Mouse (Mus musculus): Measurements from ENCODE around the gene Srgap3. TPM values are rescaled to one million over a fixed set of nuclear protein-coding genes. Genes with fewer than 3 reads are reported as not detected.

The Srgap3 gene
- polyA plus RNA-seq, 1 experiment, result 19.6 TPM

GRCm38 (mm10) chr6:112920619-112921195 lies 26.4 kb downstream of the Srgap3 start:
- no peak overlapping the region for H3K4me3 ChIP-seq (ENCODE audit: insufficient read depth, low read length)
- H3K27ac ChIP-seq (ENCODE audit: insufficient read depth, low read length), result no peak overlapping the region
- TF ChIP-seq POLR2A (IDR thresholded peaks at IDR 0.05; ENCODE audit: low read depth, low read length), result no peak
- no peak for TF ChIP-seq CTCF (IDR thresholded peaks at IDR 0.05; ENCODE audit: borderline replicate concordance, insufficient read depth, low read length)

DNA sequence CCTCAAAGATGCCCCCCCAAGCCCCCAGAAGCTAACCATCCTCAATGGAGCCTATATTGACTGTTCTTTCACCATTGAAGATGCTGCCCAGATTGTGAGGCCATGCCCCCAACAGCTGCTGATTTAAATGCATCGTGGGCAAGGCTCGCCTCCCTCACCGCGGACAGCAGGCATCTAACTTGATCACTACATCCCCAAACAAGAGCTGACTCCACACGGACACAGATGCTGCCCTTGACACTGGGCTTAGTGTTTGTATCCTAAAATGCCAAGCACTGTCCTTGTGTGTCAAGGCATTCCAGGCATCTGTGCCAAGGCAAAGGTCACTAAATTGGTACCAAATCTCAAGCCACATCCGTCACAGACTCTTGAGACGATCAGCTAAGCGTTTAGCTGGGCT lies 29.3 kb downstream of the Srgap3 start:
- 0 out of 2 replicates have a peak, but pooled peaks cover 3% of the 10 kb centered on the region for H3K4me1 ChIP-seq (ENCODE audit: control insufficient read depth, insufficient read depth, low read length)
- TF ChIP-seq CTCF (IDR thresholded peaks at IDR 0.05; ENCODE audit: borderline replicate concordance, insufficient read depth, low read length) (no peak), POLR2A (IDR thresholded peaks at IDR 0.05; ENCODE audit: low read depth, low read length) (no peak)
- H3K27ac ChIP-seq (ENCODE audit: insufficient read depth, low read length), result no peak overlapping the region
- H3K4me3 ChIP-seq (ENCODE audit: insufficient read depth, low read length), result no peak overlapping the region

More at GRCm38 (mm10) chr6:112920619-112921195, 26.4 kb downstream of the Srgap3 start:
- peaks cover 13% of the 10 kb centered on the region for H3K4me1 ChIP-seq (ENCODE audit: control insufficient read depth, insufficient read depth, low read length)

DNA sequence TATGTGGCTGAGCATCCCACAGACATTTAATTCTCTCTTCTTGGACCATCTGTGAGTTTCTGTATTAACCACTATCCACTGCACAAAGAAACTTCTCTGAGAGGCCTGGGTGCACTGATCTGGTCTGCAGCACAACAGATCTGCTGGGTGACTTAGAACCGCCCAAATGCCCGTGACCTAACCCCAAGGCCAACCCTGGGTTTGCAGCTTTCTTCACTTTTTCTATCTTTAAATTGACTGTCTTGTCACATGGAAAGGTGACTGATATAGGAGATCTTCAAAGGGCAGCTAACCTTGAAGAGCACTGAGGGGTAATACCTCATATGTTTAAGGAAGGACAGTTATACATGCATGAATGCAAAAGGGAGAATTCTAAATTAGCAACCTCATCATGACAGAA lies 30.8 kb downstream of the Srgap3 start:
- H3K27ac ChIP-seq (ENCODE audit: insufficient read depth, low read length), result no peak overlapping the region
- H3K4me1 ChIP-seq (ENCODE audit: control insufficient read depth, insufficient read depth, low read length), result 0 out of 2 replicates have a peak, but pooled peaks cover 3% of the 10 kb centered on the region

GRCm38 (mm10) chr6:112912552-112912951 lies 34.5 kb downstream of the Srgap3 start:
- Histone ChIP-seq H3K27ac (ENCODE audit: insufficient read depth, low read length) (no peak overlapping the region), H3K4me3 (ENCODE audit: insufficient read depth, low read length) (no peak overlapping the region), H3K4me1 (ENCODE audit: control insufficient read depth, insufficient read depth, low read length) (peaks cover 8% of the 10 kb centered on the region; the same call in 1 of the 2 replicates)
- TF ChIP-seq POLR2A (IDR thresholded peaks at IDR 0.05; ENCODE audit: low read depth, low read length), result no peak
- no peak for TF ChIP-seq CTCF (IDR thresholded peaks at IDR 0.05; ENCODE audit: borderline replicate concordance, insufficient read depth, low read length)

More for the DNA sequence above, 30.8 kb downstream of the Srgap3 start:
- no peak for TF ChIP-seq POLR2A (IDR thresholded peaks at IDR 0.05; ENCODE audit: low read depth, low read length)
- no peak for TF ChIP-seq CTCF (IDR thresholded peaks at IDR 0.05; ENCODE audit: borderline replicate concordance, insufficient read depth, low read length)
- no peak overlapping the region for H3K4me3 ChIP-seq (ENCODE audit: insufficient read depth, low read length)

DNA sequence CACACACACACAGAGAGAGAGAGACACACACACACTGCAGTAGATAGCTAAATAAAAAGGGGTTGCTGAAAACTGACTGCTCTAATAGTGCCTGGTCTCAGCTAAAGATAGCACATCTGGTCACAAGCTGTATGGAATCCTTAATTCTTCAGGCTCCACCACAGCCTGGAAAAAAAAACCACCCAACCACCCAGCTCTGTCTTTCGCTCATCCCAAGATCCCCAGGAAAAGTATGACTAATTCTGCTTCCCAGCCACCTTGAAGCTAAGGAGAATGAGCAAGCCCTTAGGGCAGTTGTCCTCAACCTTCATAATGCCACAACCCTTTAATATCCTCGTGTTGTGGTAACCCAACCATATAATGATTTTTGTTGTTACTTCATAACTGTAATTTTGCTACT lies 37.4 kb downstream of the Srgap3 start:
- no peak overlapping the region for H3K27ac ChIP-seq (ENCODE audit: insufficient read depth, low read length)
- no peak for TF ChIP-seq POLR2A (IDR thresholded peaks at IDR 0.05; ENCODE audit: low read depth, low read length)
- no peak for TF ChIP-seq CTCF (IDR thresholded peaks at IDR 0.05; ENCODE audit: borderline replicate concordance, insufficient read depth, low read length)
- peaks cover 8% of the 10 kb centered on the region; the same call in 1 of the 2 replicates for H3K4me1 ChIP-seq (ENCODE audit: control insufficient read depth, insufficient read depth, low read length)
- H3K4me3 ChIP-seq (ENCODE audit: insufficient read depth, low read length), result no peak overlapping the region

GRCm38 (mm10) chr6:112907887-112908584 lies 39.0 kb downstream of the Srgap3 start:
- Histone ChIP-seq H3K4me1 (ENCODE audit: control insufficient read depth, insufficient read depth, low read length) (peaks cover 8% of the 10 kb centered on the region; the same call in 1 of the 2 replicates), H3K4me3 (ENCODE audit: insufficient read depth, low read length) (no peak overlapping the region), H3K27ac (ENCODE audit: insufficient read depth, low read length) (no peak overlapping the region)
- TF ChIP-seq CTCF (IDR thresholded peaks at IDR 0.05; ENCODE audit: borderline replicate concordance, insufficient read depth, low read length) (no peak), POLR2A (IDR thresholded peaks at IDR 0.05; ENCODE audit: low read depth, low read length) (no peak)

DNA sequence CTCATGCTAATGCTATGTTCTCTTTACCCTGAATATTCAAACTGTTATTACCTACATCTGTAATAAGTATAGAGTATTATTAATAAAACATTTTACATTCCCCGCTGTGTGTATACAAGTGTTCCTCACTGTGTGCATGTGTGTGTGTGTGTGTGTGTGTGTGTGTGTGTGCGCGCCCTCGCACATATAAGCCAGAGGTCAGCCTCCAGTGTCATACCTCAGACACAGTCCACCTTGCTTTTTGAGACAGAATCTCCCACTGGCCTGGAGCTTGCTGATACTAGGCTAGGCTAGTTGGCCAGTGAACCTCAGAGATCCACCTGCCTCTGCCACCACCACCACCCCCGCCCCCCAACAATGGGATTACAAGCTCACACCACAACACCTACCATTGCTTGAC lies 43.3 kb downstream of the Srgap3 start:
- Histone ChIP-seq H3K4me3 (ENCODE audit: insufficient read depth, low read length) (no peak overlapping the region), H3K27ac (ENCODE audit: insufficient read depth, low read length) (no peak overlapping the region), H3K4me1 (ENCODE audit: control insufficient read depth, insufficient read depth, low read length) (peaks cover 3% of the 10 kb centered on the region; the same call in 1 of the 2 replicates)
- TF ChIP-seq POLR2A (IDR thresholded peaks at IDR 0.05; ENCODE audit: low read depth, low read length) (no peak), CTCF (IDR thresholded peaks at IDR 0.05; ENCODE audit: borderline replicate concordance, insufficient read depth, low read length) (no peak)

DNA sequence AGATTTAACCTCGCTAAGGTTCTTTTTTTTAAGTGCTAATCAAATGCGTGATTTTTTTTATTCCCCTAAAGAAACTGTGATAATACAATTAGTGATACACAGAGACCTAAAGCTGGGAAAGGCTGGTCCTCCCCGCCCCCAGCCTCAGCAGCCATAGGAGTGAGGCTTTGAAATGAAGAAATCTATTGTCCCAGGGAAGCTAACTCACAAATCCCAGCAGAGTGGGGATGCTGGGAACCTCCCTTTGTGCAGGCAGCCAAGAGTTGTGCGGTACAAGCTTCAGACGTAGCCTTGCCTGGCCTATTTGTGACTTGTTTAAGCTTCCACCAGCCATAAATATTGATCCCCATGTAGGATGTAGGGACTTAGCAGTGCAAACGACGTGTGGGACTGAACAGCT lies 43.8 kb downstream of the Srgap3 start:
- peaks cover 3% of the 10 kb centered on the region; the same call in 1 of the 2 replicates for H3K4me1 ChIP-seq (ENCODE audit: control insufficient read depth, insufficient read depth, low read length)
- no peak for TF ChIP-seq POLR2A (IDR thresholded peaks at IDR 0.05; ENCODE audit: low read depth, low read length)
- TF ChIP-seq CTCF (IDR thresholded peaks at IDR 0.05; ENCODE audit: borderline replicate concordance, insufficient read depth, low read length), result no peak
- H3K27ac ChIP-seq (ENCODE audit: insufficient read depth, low read length), result no peak overlapping the region
- H3K4me3 ChIP-seq (ENCODE audit: insufficient read depth, low read length), result no peak overlapping the region

- no peak for TF ChIP-seq CTCF (IDR thresholded peaks at IDR 0.05; ENCODE audit: borderline replicate concordance, insufficient read depth, low read length)
- no peak for TF ChIP-seq POLR2A (IDR thresholded peaks at IDR 0.05; ENCODE audit: low read depth, low read length)
Observed at GRCm38 (mm10) chr6:112902791-112903190, 44.3 kb downstream of the Srgap3 start.

DNA sequence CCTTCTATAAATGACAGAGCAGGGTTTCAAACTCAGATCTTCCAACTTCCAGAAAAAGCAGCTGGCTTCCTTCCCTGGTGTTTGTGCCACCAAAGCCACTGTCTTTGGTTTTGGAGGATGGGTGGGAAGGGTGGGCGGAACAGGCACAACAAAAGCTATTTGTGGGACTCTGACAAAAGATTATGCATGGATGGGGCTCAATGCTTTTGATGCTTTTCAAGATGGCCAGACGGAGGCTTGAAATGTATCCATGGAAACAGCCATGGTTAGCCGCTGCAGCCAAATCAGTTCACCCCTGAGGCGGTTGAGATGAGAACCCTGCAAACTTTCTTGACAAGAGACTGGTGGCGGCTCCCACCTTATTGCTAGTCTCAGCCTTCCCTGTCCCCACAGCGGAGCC lies 46.8 kb downstream of the Srgap3 start:
- TF ChIP-seq POLR2A (IDR thresholded peaks at IDR 0.05; ENCODE audit: low read depth, low read length) (no peak), CTCF (IDR thresholded peaks at IDR 0.05; ENCODE audit: borderline replicate concordance, insufficient read depth, low read length) (no peak)
- H3K4me3 ChIP-seq (ENCODE audit: insufficient read depth, low read length), result no peak overlapping the region
- H3K27ac ChIP-seq (ENCODE audit: insufficient read depth, low read length), result no peak overlapping the region
- peaks cover 3% of the 10 kb centered on the region; the same call in 1 of the 2 replicates for H3K4me1 ChIP-seq (ENCODE audit: control insufficient read depth, insufficient read depth, low read length)

More at GRCm38 (mm10) chr6:112902791-112903190, 44.3 kb downstream of the Srgap3 start:
- Histone ChIP-seq H3K27ac (ENCODE audit: insufficient read depth, low read length) (no peak overlapping the region), H3K4me3 (ENCODE audit: insufficient read depth, low read length) (no peak overlapping the region), H3K4me1 (ENCODE audit: control insufficient read depth, insufficient read depth, low read length) (peaks cover 3% of the 10 kb centered on the region; the same call in 1 of the 2 replicates)

All from embryonic fibroblast, embryonic 13.5 days (primary cell).